ENCODE assay signal across 16 mouse cellular contexts in the genomic region with DNA sequence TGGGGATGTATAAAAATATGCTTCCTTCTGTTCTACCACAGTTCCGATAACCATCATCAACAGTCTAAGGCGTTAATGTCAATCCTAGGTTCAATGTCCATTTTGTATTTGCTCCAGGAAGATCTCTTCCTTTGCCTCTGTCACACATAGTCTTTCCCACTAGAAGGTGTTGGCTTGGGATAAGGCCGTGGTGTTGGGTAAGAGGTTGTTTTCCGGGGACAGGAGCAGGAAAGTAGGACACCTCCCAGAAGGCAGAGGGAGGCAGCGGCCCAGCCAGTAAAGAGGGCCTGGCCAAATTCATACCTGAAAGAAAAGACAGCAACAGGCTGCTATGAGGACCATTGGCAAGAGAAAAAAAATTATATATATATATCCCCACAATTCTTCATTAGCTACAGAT. TPM values are rescaled to one million over a fixed set of nuclear protein-coding genes. Genes with fewer than 3 reads are reported as not detected.
"Had no signal": no experiment of that assay in that cellular context is flagged by ENCODE, and none has a peak within 500 bp of the region (broad histone marks: within the 10 kb centered on the region; RNA-seq: fewer than 3 reads in every experiment).

No protein-coding gene starts in this region.

- H3K9me3 ChIP-seq: limb, embryonic 10.5 days; liver, embryonic 13.5 days; lung, embryonic 15.5 days had no signal

- H3K27ac ChIP-seq: kidney, postnatal 0 days; layer of hippocampus, adult 2 months; limb, embryonic 10.5 days; limb, embryonic 13.5 days; liver, embryonic 13.5 days; lung, embryonic 15.5 days had no signal

- H3K4me3 ChIP-seq: layer of hippocampus, adult 2 months; limb, embryonic 10.5 days; limb, embryonic 13.5 days; liver, embryonic 13.5 days; lung, embryonic 15.5 days had no signal

- DNase-seq: kidney, adult 11 months; kidney, postnatal 25 days; layer of hippocampus, adult 9-11 months; liver, embryonic 13.5 days; lung, postnatal 10 days; lung, postnatal 4 days; midbrain, embryonic 14.5 days; thymus, adult 18-20 months; thymus, postnatal 36 days had no signal

- H3K36me3 ChIP-seq: limb, embryonic 10.5 days; limb, embryonic 13.5 days; liver, embryonic 13.5 days; lung, embryonic 15.5 days had no signal

- H3K4me2 ChIP-seq: limb, embryonic 13.5 days; liver, embryonic 13.5 days; lung, embryonic 15.5 days; midbrain, embryonic 11.5 days had no signal

- H3K4me1 ChIP-seq: limb, embryonic 13.5 days had no signal

- H3K9ac ChIP-seq: limb, embryonic 13.5 days; liver, embryonic 13.5 days; lung, embryonic 15.5 days had no signal

- H3K27me3 ChIP-seq: limb, embryonic 13.5 days; liver, embryonic 13.5 days; lung, embryonic 15.5 days had no signal

RNA-seq across cellular contexts. Expression of gene Cldn1, which starts 12.7 kb away (rescaled TPM):
- total RNA-seq: megakaryocyte-erythroid progenitor cell, adult 5-6 weeks had no signal
